Mouse (Mus musculus) hindbrain, postnatal 0 days (tissue): ENCODE measurements around the gene Eda. TPM values are rescaled to one million over a fixed set of nuclear protein-coding genes. Genes with fewer than 3 reads are reported as not detected.
A peak's percentile ranks its signal among the peaks of the same experiment; 100 is the strongest.

Experiments
- ATAC-seq: fragments of 200-750 bp; cut with Nextera tagmentation; 2 replicates; pipeline ENCODE4 v1.8.0; 2017; ENCODE audit warnings: mild to moderate bottlenecking, moderate TSS enrichment, moderate library complexity
- DNase-seq: peaks from one replicate; pipeline ENCODE4 v3.0.0-alpha.2; 2015; ENCODE audit warnings: low spot score
- H3K27ac ChIP-seq: fragments of 300-500 bp; sonication (generic); 2 replicates; pipeline ENCODE4 v1.5.1; 2014; ENCODE audit warnings: mild to moderate bottlenecking
- H3K27me3 ChIP-seq: fragments of 300-500 bp; sonication (generic); 2 replicates; pipeline ENCODE4 v1.6.1; 2014; ENCODE audit warnings: low read length, mixed read lengths; ENCODE audit not compliant: insufficient read depth
- H3K36me3 ChIP-seq: fragments of 300-500 bp; sonication (generic); 2 replicates; pipeline ENCODE4 v1.6.1; 2014; ENCODE audit warnings: low read length, mixed read lengths; ENCODE audit not compliant: insufficient read depth
- H3K4me1 ChIP-seq: fragments of 300-500 bp; sonication (generic); 2 replicates; pipeline ENCODE4 v1.6.1; 2014; ENCODE audit warnings: antibody characterized with exemption, low read length, mixed read lengths; ENCODE audit not compliant: insufficient read depth
- H3K4me2 ChIP-seq: fragments of 300-500 bp; sonication (generic); 2 replicates; pipeline ENCODE4 v1.6.1; 2014; ENCODE audit warnings: low read depth, mild to moderate bottlenecking, low read length, moderate library complexity, mixed read lengths
- H3K4me3 ChIP-seq: fragments of 300-500 bp; sonication (generic); 2 replicates; pipeline ENCODE4 v1.5.1; 2014; ENCODE audit warnings: low read length
- H3K9ac ChIP-seq: fragments of 300-500 bp; sonication (generic); replicated peaks from 2 replicates; pipeline ENCODE4 v1.6.1; 2014; ENCODE audit warnings: mild to moderate bottlenecking, low read length, moderate library complexity, mixed read lengths
- H3K9me3 ChIP-seq: fragments of 300-500 bp; sonication (generic); 2 replicates; pipeline ENCODE4 v1.6.1; 2016; ENCODE audit warnings: low read length, mixed read lengths
- CTCF ChIP-seq: IDR thresholded peaks from 2 replicates; pipeline ENCODE4 v1.5.1; 2016; ENCODE audit warnings: antibody characterized with exemption, control low read depth, low read depth
- WGBS: fragments of 180-500 bp; shearing (Covaris S2); extraction: QIAGEN DNeasy Blood & Tissue Kit; methylation state at CpG from one replicate; pipeline ENCODE4 v1.1.7; 2014; 5-methylcytosine and 5-hydroxymethylcytosine counted together
- polyA plus RNA-seq: library from polyadenylated mRNA; unstranded; fragments of >200 nt; fragmentation: Nextera tagmentation; extraction: Ambion mirVana; gene quantifications from 2 replicates; pipeline ENCODE4 v1.2.1, GENCODE M21; 2015
- total RNA-seq: library from RNA; depleted of rRNA; stranded (reverse); fragments of >200 nt; gene quantifications from 2 replicates; pipeline ENCODE4 v1.2.3, GENCODE M21; 2014; rRNA removed

Eda gene
- total RNA-seq (5.8 and 7.5 TPM in 2 replicates), polyA plus RNA-seq (1.7 and 2.1 TPM in 2 replicates)

GRCm38 (mm10) chrX:99975250-99975984 lies at the start of gene Eda:
TSS of gene Eda (plus strand) at chrX:99975606.
- no peak for TF ChIP-seq CTCF
- DNase-seq (peak; percentile 88), ATAC-seq (peak; percentile 98)
- Histone ChIP-seq H3K36me3 (no peaks in the 10 kb centered on the region), H3K27me3 (peaks cover 5% of the 10 kb centered on the region; the same call in 1 of the 2 replicates), H3K4me1 (no peaks in the 10 kb centered on the region), H3K9ac (peak within 1 kb of the TSS; percentile 47), H3K27ac (peak within 1 kb of the TSS; percentile 32; the same call in 1 of the 2 replicates), H3K9me3 (no peaks in the 10 kb centered on the region), H3K4me2 (peak within 1 kb of the TSS; percentile 67), H3K4me3 (peak within 1 kb of the TSS; percentile 49)
- 36% methylated on average over 43 of the region's 49 CpGs for WGBS

- Histone ChIP-seq H3K27ac (no peak overlapping the region), H3K36me3 (no peaks in the 10 kb centered on the region), H3K4me2 (no peak overlapping the region), H3K27me3 (0 out of 2 replicates have a peak, but pooled peaks cover 3% of the 10 kb centered on the region), H3K4me1 (no peaks in the 10 kb centered on the region), H3K4me3 (no peak overlapping the region), H3K9me3 (no peaks in the 10 kb centered on the region), H3K9ac (no peak overlapping the region)
- ATAC-seq (no peak), DNase-seq (no peak)
- 79% methylated on average over 4 of the region's 4 CpGs for WGBS
- no peak for TF ChIP-seq CTCF
These were observed 14.4 kb upstream of the Eda start for GRCm38 (mm10) chrX:99961002-99961401.

- H3K9ac ChIP-seq, result no peak overlapping the region
- no peak for DNase-seq
- no peak for ATAC-seq
- H3K27me3 ChIP-seq, result no peaks in the 10 kb centered on the region
- no peaks in the 10 kb centered on the region for H3K9me3 ChIP-seq
- H3K27ac ChIP-seq, result no peak overlapping the region
- 95% methylated on average over 1 of the region's 1 CpGs for WGBS
- no peak for TF ChIP-seq CTCF
- no peaks in the 10 kb centered on the region for H3K4me1 ChIP-seq
- no peak overlapping the region for H3K4me2 ChIP-seq
- H3K36me3 ChIP-seq, result no peaks in the 10 kb centered on the region
- no peak overlapping the region for H3K4me3 ChIP-seq
These were observed 5.3 kb upstream of the Eda start for GRCm38 (mm10) chrX:99970111-99970510.

GRCm38 (mm10) chrX:99974381-99974780 lies 1.0 kb upstream of the Eda start:
- DNase-seq, result no peak
- 47% methylated on average over 3 of the region's 3 CpGs for WGBS
- no peak for ATAC-seq
- no peaks in the 10 kb centered on the region for H3K9me3 ChIP-seq
- no peak for TF ChIP-seq CTCF
- no peak overlapping the region for H3K4me3 ChIP-seq
- peaks cover 5% of the 10 kb centered on the region; the same call in 1 of the 2 replicates for H3K27me3 ChIP-seq
- no peak overlapping the region for H3K9ac ChIP-seq
- H3K27ac ChIP-seq, result no peak overlapping the region
- peak overlapping the region; percentile 67; the same call in 1 of the 2 replicates for H3K4me2 ChIP-seq
- no peaks in the 10 kb centered on the region for H3K36me3 ChIP-seq
- H3K4me1 ChIP-seq, result no peaks in the 10 kb centered on the region

- Histone ChIP-seq H3K36me3 (no peaks in the 10 kb centered on the region), H3K27me3 (peaks cover 5% of the 10 kb centered on the region; the same call in 1 of the 2 replicates), H3K4me3 (peak overlapping the region; percentile 49), H3K4me2 (peak overlapping the region; percentile 67), H3K27ac (no peak overlapping the region), H3K9ac (no peak overlapping the region), H3K9me3 (no peaks in the 10 kb centered on the region), H3K4me1 (no peaks in the 10 kb centered on the region)
- 28% methylated on average over 5 of the region's 5 CpGs for WGBS
- no peak for TF ChIP-seq CTCF
- DNase-seq (no peak), ATAC-seq (peak; percentile 11; the same call in 1 of the 2 replicates)
These were observed 603 bp upstream of the Eda start for GRCm38 (mm10) chrX:99974803-99975202.

GRCm38 (mm10) chrX:99975985-99976924 lies 849 bp downstream of the Eda start:
- Histone ChIP-seq H3K27ac (no peak overlapping the region), H3K4me3 (peak overlapping the region; percentile 49), H3K27me3 (peaks cover 5% of the 10 kb centered on the region; the same call in 1 of the 2 replicates), H3K9ac (peak overlapping the region; percentile 47), H3K4me1 (no peaks in the 10 kb centered on the region), H3K36me3 (no peaks in the 10 kb centered on the region), H3K4me2 (peak overlapping the region; percentile 67), H3K9me3 (no peaks in the 10 kb centered on the region)
- DNase-seq (peak; percentile 3), ATAC-seq (peak; percentile 8; the same call in 1 of the 2 replicates)
- TF ChIP-seq CTCF, result no peak
- WGBS, result 25% methylated on average over 48 of the region's 48 CpGs
